Mouse (Mus musculus): ENCODE measurements around the gene Srek1. TPM values are rescaled to one million over a fixed set of nuclear protein-coding genes. Genes with fewer than 3 reads are reported as not detected.

Gene Srek1
- polyA plus RNA-seq, 1 experiment from 2014 or later: 113 TPM

- Histone ChIP-seq H3K9me3 (no peaks in the 10 kb centered on the region), H3K27ac (no peak overlapping the region), H3K4me3 (replicated peaks) (no peak overlapping the region), H3K36me3 (replicated peaks) (no peaks in the 10 kb centered on the region), H3K9ac (no peak overlapping the region), H3K27me3 (no peaks in the 10 kb centered on the region), H3K4me1 (0 out of 2 replicates have a peak, but pooled peaks cover 7% of the 10 kb centered on the region), H3K4me2 (no peak overlapping the region)
- no peak for ATAC-seq (ENCODE audit: low FRiP score)
- WGBS: 65% methylated on average over 7 of the region's 7 CpGs
Measured at GRCm38 (mm10) chr13:103710359-103710781, 64.0 kb downstream of the Srek1 start.

GRCm38 (mm10) chr13:103705436-103705978 lies 68.9 kb downstream of the Srek1 start:
- no peak overlapping the region for H3K27ac ChIP-seq
- WGBS: 78% methylated on average over 6 of the region's 6 CpGs

GRCm38 (mm10) chr13:103703833-103704232 lies 70.6 kb downstream of the Srek1 start:
- no peak overlapping the region for H3K27ac ChIP-seq
- WGBS: 74% methylated on average over 6 of the region's 6 CpGs
- ATAC-seq (ENCODE audit: low FRiP score): no peak

More at GRCm38 (mm10) chr13:103705436-103705978, 68.9 kb downstream of the Srek1 start:
- H3K9ac ChIP-seq: no peak overlapping the region
- no peaks in the 10 kb centered on the region for H3K27me3 ChIP-seq
- no peaks in the 10 kb centered on the region for H3K9me3 ChIP-seq
- H3K4me1 ChIP-seq: 0 out of 2 replicates have a peak, but pooled peaks cover 4% of the 10 kb centered on the region
- no peaks in the 10 kb centered on the region for H3K36me3 ChIP-seq (replicated peaks)
- H3K4me3 ChIP-seq (replicated peaks): no peak overlapping the region
- ATAC-seq (ENCODE audit: low FRiP score): no peak
- no peak overlapping the region for H3K4me2 ChIP-seq

GRCm38 (mm10) chr13:103703386-103703785 lies 71.0 kb downstream of the Srek1 start:
- H3K9ac ChIP-seq: no peak overlapping the region
- H3K4me1 ChIP-seq: no peaks in the 10 kb centered on the region
- H3K9me3 ChIP-seq: no peaks in the 10 kb centered on the region
- no peak overlapping the region for H3K4me3 ChIP-seq (replicated peaks)
- H3K27me3 ChIP-seq: no peaks in the 10 kb centered on the region
- no peak overlapping the region for H3K27ac ChIP-seq
- H3K4me2 ChIP-seq: no peak overlapping the region
- 37% methylated on average over 7 of the region's 7 CpGs for whole genome bisulfite sequencing
- peak; percentile 91 for ATAC-seq (ENCODE audit: low FRiP score)
- H3K36me3 ChIP-seq (replicated peaks): no peaks in the 10 kb centered on the region

More at GRCm38 (mm10) chr13:103703833-103704232, 70.6 kb downstream of the Srek1 start:
- Histone ChIP-seq H3K27me3 (no peaks in the 10 kb centered on the region), H3K4me2 (no peak overlapping the region), H3K4me1 (no peaks in the 10 kb centered on the region), H3K9ac (no peak overlapping the region), H3K36me3 (replicated peaks) (no peaks in the 10 kb centered on the region), H3K4me3 (replicated peaks) (no peak overlapping the region), H3K9me3 (no peaks in the 10 kb centered on the region)

GRCm38 (mm10) chr13:103702266-103702665 lies 72.1 kb downstream of the Srek1 start:
- H3K4me2 ChIP-seq: no peak overlapping the region
- H3K4me1 ChIP-seq: no peaks in the 10 kb centered on the region
- H3K9me3 ChIP-seq: no peaks in the 10 kb centered on the region
- ATAC-seq (ENCODE audit: low FRiP score): no peak
- 78% methylated on average over 3 of the region's 3 CpGs for WGBS
- H3K36me3 ChIP-seq (replicated peaks): no peaks in the 10 kb centered on the region
- no peak overlapping the region for H3K4me3 ChIP-seq (replicated peaks)
- H3K27me3 ChIP-seq: no peaks in the 10 kb centered on the region
- H3K9ac ChIP-seq: no peak overlapping the region
- H3K27ac ChIP-seq: no peak overlapping the region

DNA sequence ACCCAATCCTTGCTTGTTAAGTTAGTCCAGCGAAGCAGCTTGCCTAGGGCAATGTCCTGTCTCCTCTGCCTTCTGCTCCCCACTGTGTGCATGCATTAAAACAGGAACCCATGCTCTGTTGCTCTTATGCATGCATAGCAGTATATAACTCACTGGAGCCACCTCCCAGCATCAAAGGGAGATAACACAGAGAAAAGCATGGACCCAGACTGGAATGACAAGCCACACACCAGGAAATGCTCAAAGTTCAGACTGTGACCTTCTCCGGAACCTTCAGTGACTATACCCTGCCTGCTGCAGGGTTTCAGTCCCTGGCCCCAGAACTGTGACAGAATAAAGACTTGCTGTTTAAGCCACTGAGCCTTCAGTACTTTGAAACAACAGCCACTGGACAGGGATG lies 73.7 kb downstream of the Srek1 start:
- Histone ChIP-seq H3K27me3 (no peaks in the 10 kb centered on the region), H3K4me1 (no peaks in the 10 kb centered on the region), H3K27ac (no peak overlapping the region), H3K4me2 (no peak overlapping the region), H3K9me3 (no peaks in the 10 kb centered on the region), H3K9ac (no peak overlapping the region), H3K4me3 (replicated peaks) (no peak overlapping the region), H3K36me3 (replicated peaks) (no peaks in the 10 kb centered on the region)
- 80% methylated on average over 2 of the region's 2 CpGs for WGBS
- ATAC-seq (ENCODE audit: low FRiP score): no peak

DNA sequence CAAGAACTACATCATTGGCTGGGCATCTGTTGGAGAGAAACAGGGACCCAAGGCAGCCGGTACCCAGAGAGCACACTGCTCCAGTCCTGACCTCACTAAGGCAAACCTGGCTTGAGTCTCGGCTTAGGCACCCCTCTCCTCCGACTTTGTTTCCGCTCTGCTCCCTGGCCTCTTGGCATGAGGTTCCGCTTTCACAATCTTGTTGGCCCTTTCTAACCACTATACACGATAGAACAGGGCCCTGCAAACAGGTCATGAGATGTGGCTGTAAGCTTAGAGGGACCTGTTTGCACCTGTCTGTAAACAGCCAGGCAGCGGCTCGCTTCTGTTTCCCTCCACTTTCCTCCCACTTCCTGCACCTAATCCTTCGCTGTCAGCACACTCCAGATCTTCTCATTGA lies 76.4 kb downstream of the Srek1 start:
- no peak overlapping the region for H3K4me3 ChIP-seq (replicated peaks)
- H3K4me1 ChIP-seq: no peaks in the 10 kb centered on the region
- ATAC-seq (ENCODE audit: low FRiP score): no peak
- WGBS: 83% methylated on average over 9 of the region's 9 CpGs
- H3K27ac ChIP-seq: no peak overlapping the region
- no peaks in the 10 kb centered on the region for H3K36me3 ChIP-seq (replicated peaks)
- H3K9me3 ChIP-seq: no peaks in the 10 kb centered on the region
- H3K9ac ChIP-seq: no peak overlapping the region
- no peak overlapping the region for H3K4me2 ChIP-seq
- H3K27me3 ChIP-seq: no peaks in the 10 kb centered on the region

DNA sequence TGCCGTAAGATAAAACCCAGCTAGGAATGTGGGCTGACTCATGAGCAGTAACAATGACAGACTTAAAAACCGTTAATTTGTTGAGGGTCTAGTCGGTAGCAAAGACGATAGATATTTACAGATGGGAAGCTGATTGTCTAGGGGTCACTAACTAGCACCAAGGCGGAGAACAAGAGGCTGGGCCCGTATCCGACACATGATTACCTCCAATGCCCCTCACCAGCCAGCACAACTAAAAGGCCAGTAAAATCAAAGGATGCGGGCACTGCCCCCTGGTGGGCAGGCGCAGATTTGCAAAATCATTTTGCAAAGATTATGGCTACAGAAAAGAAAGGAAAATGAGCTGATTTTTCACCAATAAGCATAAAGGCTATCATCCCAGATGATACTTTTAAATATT lies 78.2 kb downstream of the Srek1 start:
- no peak for ATAC-seq (ENCODE audit: low FRiP score)
- H3K36me3 ChIP-seq (replicated peaks): no peaks in the 10 kb centered on the region
- H3K4me1 ChIP-seq: no peaks in the 10 kb centered on the region
- no peak overlapping the region for H3K27ac ChIP-seq
- no peaks in the 10 kb centered on the region for H3K9me3 ChIP-seq
- WGBS: 47% methylated on average over 9 of the region's 9 CpGs
- no peak overlapping the region for H3K4me2 ChIP-seq
- no peak overlapping the region for H3K9ac ChIP-seq
- H3K4me3 ChIP-seq (replicated peaks): no peak overlapping the region
- no peaks in the 10 kb centered on the region for H3K27me3 ChIP-seq

DNA sequence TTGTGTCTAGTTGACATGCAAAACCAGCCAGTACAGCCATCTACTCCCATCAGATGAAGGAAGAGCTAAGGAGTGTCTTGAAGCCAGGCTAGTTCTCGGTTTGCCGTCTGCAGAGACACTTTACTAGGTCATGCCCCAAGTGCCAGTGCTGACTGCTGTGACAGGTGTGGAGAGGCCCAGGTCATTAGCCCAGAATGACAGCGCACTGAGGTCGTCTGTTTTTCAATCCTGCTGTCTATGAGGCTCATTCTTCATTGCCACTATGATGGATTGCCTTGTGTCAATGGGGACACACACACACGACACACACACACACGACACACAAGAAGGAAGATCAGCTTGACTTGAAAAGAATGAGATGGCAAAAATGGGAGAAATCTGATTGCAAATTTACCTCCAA lies 79.0 kb downstream of the Srek1 start:
- no peak overlapping the region for H3K27ac ChIP-seq

More for the DNA sequence above, 79.0 kb downstream of the Srek1 start:
- Histone ChIP-seq H3K4me3 (replicated peaks) (no peak overlapping the region), H3K9ac (no peak overlapping the region), H3K36me3 (replicated peaks) (no peaks in the 10 kb centered on the region), H3K27me3 (no peaks in the 10 kb centered on the region), H3K4me1 (no peaks in the 10 kb centered on the region), H3K4me2 (no peak overlapping the region), H3K9me3 (no peaks in the 10 kb centered on the region)
- WGBS: 82% methylated on average over 6 of the region's 6 CpGs
- ATAC-seq (ENCODE audit: low FRiP score): no peak

Other genes starting within 250 kb of the Srek1 start
- gene Erbin, start 145.9 kb upstream of the Srek1 start, polyA plus RNA-seq (2016; fragmentation: Nextera tagmentation; extraction: Ambion mirVana): 23.0 and 23.2 TPM in 2 replicates